Mouse (Mus musculus): ENCODE measurements at regions not wholly inside any gene's neighbourhood (a gene's known extent, or its start where the extent isn't known, plus 50 kb on each side); places are given as distances from the start of the nearest gene placed in this dataset.

GRCm38 (mm10) chr7:124914972-124915371, 529.5 kb upstream of the Kdm8 start:
- TF ChIP-seq POLR2A (IDR thresholded peaks at IDR 0.05; ENCODE audit: extremely low read depth, insufficient read depth, low read length) (no peak), CTCF (IDR thresholded peaks at IDR 0.05; ENCODE audit: extremely low read depth, insufficient read depth, low read length) (no peak)

Data from cortical plate, adult 2 months (tissue).